Mouse (Mus musculus) liver, embryonic 12.5 days (tissue): ENCODE data around the gene Cxcr5. TPM values are rescaled to one million over a fixed set of nuclear protein-coding genes. Genes with fewer than 3 reads are reported as not detected.

Experiments
- ATAC-seq: fragments of 200-750 bp; cut with Nextera tagmentation; 2 replicates; pipeline ENCODE4 v1.8.0; 2017; ENCODE audit warnings: moderate number of reproducible peaks, mild to moderate bottlenecking, moderate library complexity
- H3K27ac ChIP-seq: fragments of 300-500 bp; sonication (generic); 2 replicates; pipeline ENCODE4 v1.5.1; 2016; ENCODE audit warnings: mild to moderate bottlenecking
- H3K27me3 ChIP-seq: fragments of 300-500 bp; sonication (generic); replicated peaks from 2 replicates; pipeline ENCODE4 v1.6.1; 2016; ENCODE audit warnings: mild to moderate bottlenecking, moderate library complexity
- H3K36me3 ChIP-seq: fragments of 300-500 bp; sonication (generic); 2 replicates; pipeline ENCODE4 v1.6.1; 2016; ENCODE audit warnings: mild to moderate bottlenecking, moderate library complexity
- H3K4me1 ChIP-seq: fragments of 300-500 bp; sonication (generic); 2 replicates; pipeline ENCODE4 v1.6.1; 2016
- H3K4me2 ChIP-seq: fragments of 300-500 bp; sonication (generic); 2 replicates; pipeline ENCODE4 v1.6.1; 2016; ENCODE audit warnings: mild to moderate bottlenecking, moderate library complexity
- H3K4me3 ChIP-seq: fragments of 300-500 bp; sonication (generic); 2 replicates; pipeline ENCODE4 v1.5.1; 2016; ENCODE audit warnings: mild to moderate bottlenecking, moderate library complexity
- H3K9ac ChIP-seq: fragments of 300-500 bp; sonication (generic); 2 replicates; pipeline ENCODE4 v1.6.1; 2016; ENCODE audit warnings: mild to moderate bottlenecking, moderate library complexity
- H3K9me3 ChIP-seq: fragments of 300-500 bp; sonication (generic); replicated peaks from 2 replicates; pipeline ENCODE4 v1.6.1; 2016; ENCODE audit warnings: mild to moderate bottlenecking, moderate library complexity
- WGBS: fragments of 180-500 bp; shearing (Covaris S2); methylation state at CpG from one replicate; pipeline ENCODE4 v1.1.7; 2016; ENCODE audit not compliant: insufficient replicate concordance; 5-methylcytosine and 5-hydroxymethylcytosine counted together
- polyA plus RNA-seq: library from polyadenylated mRNA; unstranded; fragments of >200 nt; fragmentation: Nextera tagmentation; extraction: Ambion mirVana; gene quantifications from 2 replicates; pipeline ENCODE4 v1.2.1, GENCODE M21; 2016

Gene Cxcr5
- polyA plus RNA-seq, 1 experiment from 2014 or later = not detected

GRCm38 (mm10) chr9:44513121-44513520 lies 48.6 kb downstream of the Cxcr5 start:
- Histone ChIP-seq H3K4me2 (no peak overlapping the region), H3K9me3 (no peaks in the 10 kb centered on the region), H3K4me3 (no peak overlapping the region), H3K27me3 (0 out of 2 replicates have a peak, but pooled peaks cover 4% of the 10 kb centered on the region), H3K9ac (no peak overlapping the region), H3K27ac (no peak overlapping the region), H3K36me3 (peaks cover 12% of the 10 kb centered on the region; the same call in 1 of the 2 replicates), H3K4me1 (peaks cover 58% of the 10 kb centered on the region)
- ATAC-seq = no peak
- 68% methylated on average over 11 of the region's 11 CpGs for WGBS

GRCm38 (mm10) chr9:44512717-44513003 lies 49.0 kb downstream of the Cxcr5 start:
- H3K9ac ChIP-seq = no peak overlapping the region
- WGBS = 86% methylated on average over 3 of the region's 3 CpGs
- H3K36me3 ChIP-seq = peaks cover 17% of the 10 kb centered on the region
- 0 out of 2 replicates have a peak, but pooled peaks cover 4% of the 10 kb centered on the region for H3K27me3 ChIP-seq
- peaks cover 58% of the 10 kb centered on the region for H3K4me1 ChIP-seq
- no peak overlapping the region for H3K4me3 ChIP-seq
- H3K4me2 ChIP-seq = no peak overlapping the region
- ATAC-seq = no peak
- no peak overlapping the region for H3K27ac ChIP-seq
- H3K9me3 ChIP-seq = no peaks in the 10 kb centered on the region

GRCm38 (mm10) chr9:44511935-44512716 lies 49.6 kb downstream of the Cxcr5 start:
- Histone ChIP-seq H3K4me2 (no peak overlapping the region), H3K4me3 (no peak overlapping the region), H3K9ac (no peak overlapping the region), H3K36me3 (peaks cover 22% of the 10 kb centered on the region), H3K9me3 (no peaks in the 10 kb centered on the region), H3K27me3 (0 out of 2 replicates have a peak, but pooled peaks cover 4% of the 10 kb centered on the region), H3K4me1 (peaks cover 56% of the 10 kb centered on the region), H3K27ac (no peak overlapping the region)
- WGBS = 36% methylated on average over 9 of the region's 9 CpGs
- ATAC-seq = no peak

- H3K4me1 ChIP-seq = peaks cover 57% of the 10 kb centered on the region
- no peak overlapping the region for H3K4me3 ChIP-seq
- WGBS = 66% methylated on average over 5 of the region's 5 CpGs
- H3K27ac ChIP-seq = no peak overlapping the region
- H3K9ac ChIP-seq = no peak overlapping the region
- peaks cover 33% of the 10 kb centered on the region for H3K36me3 ChIP-seq
- H3K9me3 ChIP-seq = no peaks in the 10 kb centered on the region
- no peak for ATAC-seq
- H3K27me3 ChIP-seq = 0 out of 2 replicates have a peak, but pooled peaks cover 4% of the 10 kb centered on the region
- no peak overlapping the region for H3K4me2 ChIP-seq
Observed at GRCm38 (mm10) chr9:44510872-44511601, 50.6 kb downstream of the Cxcr5 start.

- 36% methylated on average over 9 of the region's 9 CpGs for WGBS
- ATAC-seq = no peak
- Histone ChIP-seq H3K36me3 (peaks cover 39% of the 10 kb centered on the region), H3K27me3 (0 out of 2 replicates have a peak, but pooled peaks cover 4% of the 10 kb centered on the region), H3K4me2 (peak overlapping the region; percentile 77), H3K4me3 (peak overlapping the region; percentile 57), H3K9me3 (no peaks in the 10 kb centered on the region), H3K9ac (peak overlapping the region; percentile 63; the same call in 1 of the 2 replicates), H3K4me1 (peaks cover 60% of the 10 kb centered on the region), H3K27ac (no peak overlapping the region)
Observed at GRCm38 (mm10) chr9:44510355-44510871, 51.3 kb downstream of the Cxcr5 start.

GRCm38 (mm10) chr9:44509487-44510354 lies 52.0 kb downstream of the Cxcr5 start:
- Histone ChIP-seq H3K36me3 (peaks cover 41% of the 10 kb centered on the region), H3K27ac (peak overlapping the region; percentile 46; the same call in 1 of the 2 replicates), H3K4me2 (peak overlapping the region; percentile 77), H3K4me1 (peaks cover 54% of the 10 kb centered on the region), H3K9ac (peak overlapping the region; percentile 63), H3K9me3 (no peaks in the 10 kb centered on the region), H3K4me3 (peak overlapping the region; percentile 57), H3K27me3 (0 out of 2 replicates have a peak, but pooled peaks cover 4% of the 10 kb centered on the region)
- ATAC-seq = 0 out of 2 replicates have a peak, but pooled peaks have one; percentile 7
- 15% methylated on average over 27 of the region's 27 CpGs for WGBS

- ATAC-seq = peak; percentile 29; the same call in 1 of the 2 replicates
- H3K27ac ChIP-seq = 0 out of 2 replicates have a peak overlapping the region, but pooled peaks have one; percentile 46
- H3K9ac ChIP-seq = no peak overlapping the region
- no peak overlapping the region for H3K4me3 ChIP-seq
- peaks cover 41% of the 10 kb centered on the region for H3K36me3 ChIP-seq
- H3K4me1 ChIP-seq = peaks cover 54% of the 10 kb centered on the region
- 0 out of 2 replicates have a peak, but pooled peaks cover 4% of the 10 kb centered on the region for H3K27me3 ChIP-seq
- H3K9me3 ChIP-seq = no peaks in the 10 kb centered on the region
- 79% methylated on average over 19 of the region's 19 CpGs for WGBS
- peak overlapping the region; percentile 77 for H3K4me2 ChIP-seq
Observed at GRCm38 (mm10) chr9:44508721-44509486, 52.8 kb downstream of the Cxcr5 start.

- 73% methylated on average over 18 of the region's 18 CpGs for WGBS
- Histone ChIP-seq H3K9ac (no peak overlapping the region), H3K27ac (no peak overlapping the region), H3K4me3 (no peak overlapping the region), H3K4me1 (peaks cover 53% of the 10 kb centered on the region), H3K27me3 (0 out of 2 replicates have a peak, but pooled peaks cover 4% of the 10 kb centered on the region), H3K36me3 (peaks cover 41% of the 10 kb centered on the region), H3K9me3 (no peaks in the 10 kb centered on the region), H3K4me2 (no peak overlapping the region)
- ATAC-seq = no peak
Observed at GRCm38 (mm10) chr9:44508124-44508619, 53.5 kb downstream of the Cxcr5 start.

- peaks cover 41% of the 10 kb centered on the region for H3K36me3 ChIP-seq
- 80% methylated on average over 6 of the region's 6 CpGs for WGBS
- ATAC-seq = no peak
Observed at GRCm38 (mm10) chr9:44507345-44507744, 54.3 kb downstream of the Cxcr5 start.

GRCm38 (mm10) chr9:44506566-44506965 lies 55.1 kb downstream of the Cxcr5 start:
- H3K36me3 ChIP-seq = peaks cover 41% of the 10 kb centered on the region
- 0 out of 2 replicates have a peak, but pooled peaks cover 7% of the 10 kb centered on the region for H3K27me3 ChIP-seq
- no peaks in the 10 kb centered on the region for H3K9me3 ChIP-seq
- no peak overlapping the region for H3K9ac ChIP-seq
- no peak overlapping the region for H3K4me3 ChIP-seq
- peaks cover 43% of the 10 kb centered on the region for H3K4me1 ChIP-seq
- no peak for ATAC-seq
- H3K4me2 ChIP-seq = no peak overlapping the region
- whole genome bisulfite sequencing = 87% methylated on average over 13 of the region's 13 CpGs
- H3K27ac ChIP-seq = no peak overlapping the region

More at GRCm38 (mm10) chr9:44507345-44507744, 54.3 kb downstream of the Cxcr5 start:
- Histone ChIP-seq H3K4me3 (no peak overlapping the region), H3K27ac (no peak overlapping the region), H3K9ac (no peak overlapping the region), H3K4me2 (no peak overlapping the region), H3K9me3 (no peaks in the 10 kb centered on the region), H3K4me1 (peaks cover 45% of the 10 kb centered on the region), H3K27me3 (0 out of 2 replicates have a peak, but pooled peaks cover 4% of the 10 kb centered on the region)
